Mouse (Mus musculus) C2C12 (cell line): ENCODE results near the gene Jade1. TPM values are rescaled to one million over a fixed set of nuclear protein-coding genes. Genes with fewer than 3 reads are reported as not detected.

Experiments used
- H3K27me3 ChIP-seq: one replicate; pipeline ENCODE4 v1.6.1; 2011; ENCODE audit not compliant: control insufficient read depth, insufficient read depth, insufficient read length
- H3K36me3 ChIP-seq: one replicate; pipeline ENCODE4 v1.6.1; 2011; ENCODE audit not compliant: control insufficient read depth, insufficient read depth
- H3K4me3 ChIP-seq: one replicate; pipeline ENCODE4 v1.5.1; 2011; ENCODE audit warnings: mild to moderate bottlenecking, control low read depth; ENCODE audit not compliant: poor library complexity, insufficient read depth, severe bottlenecking
- H3K79me2 ChIP-seq: one replicate; pipeline ENCODE4 v1.6.1; 2011; ENCODE audit not compliant: control insufficient read depth, insufficient read depth
- H3K79me3 ChIP-seq: one replicate; pipeline ENCODE4 v1.6.1; 2011; ENCODE audit warnings: low read depth, control low read depth
- H3ac ChIP-seq: one replicate; pipeline ENCODE3; 2011; ENCODE audit warnings: low read depth; ENCODE audit not compliant: control insufficient read depth, insufficient read length
- CEBPB ChIP-seq: IDR thresholded peaks from one replicate; pipeline ENCODE4 v1.6.1; 2011; ENCODE audit warnings: low read depth, mild to moderate bottlenecking, control low read depth, moderate library complexity
- CTCF ChIP-seq: IDR thresholded peaks from one replicate; pipeline ENCODE4 v1.5.1; 2011; ENCODE audit not compliant: control insufficient read depth, insufficient read depth, insufficient read length
- FOSL1 ChIP-seq: IDR thresholded peaks from one replicate; pipeline ENCODE4 v1.8.0; 2011; ENCODE audit warnings: mild to moderate bottlenecking, low read length; ENCODE audit not compliant: poor library complexity, insufficient read depth, severe bottlenecking
- MAX ChIP-seq: IDR thresholded peaks from one replicate; pipeline ENCODE4 v1.6.1; 2011; ENCODE audit warnings: mild to moderate bottlenecking, control low read depth
- MYOD1 ChIP-seq: IDR thresholded peaks from one replicate; pipeline ENCODE4 v1.6.1; 2011; ENCODE audit warnings: low read depth; ENCODE audit not compliant: control insufficient read depth, insufficient read length
- MYOG ChIP-seq: IDR thresholded peaks from one replicate; pipeline ENCODE4 v1.6.1; 2011; ENCODE audit not compliant: control insufficient read depth, insufficient read length; ENCODE audit errors: extremely low read depth
- USF1 ChIP-seq: IDR thresholded peaks from one replicate; pipeline ENCODE4 v1.6.1; 2011; ENCODE audit warnings: low read depth, mild to moderate bottlenecking, control low read depth, moderate library complexity
- long read RNA-seq, 2 experiments: library from polyadenylated mRNA; unstranded; transcript quantifications; one replicate each; pipeline ENCODE4 v2.0.0; 2019 to 2020
- polyA plus RNA-seq: library from polyadenylated mRNA; unstranded; fragments of >200 nt; fragmentation: generic; extraction: Trizol; gene quantifications from one replicate; pipeline ENCODE4 v1.2.1, GENCODE M21; 2012; ENCODE audit warnings: missing spikeins

Jade1 gene
- polyA plus RNA-seq, result 25.1 TPM
- long read RNA-seq, experiment 1, full-length matches to known transcripts, result 5 of 16 reads
- long read RNA-seq, experiment 1, partial matches to known transcripts, result 2 of 16 reads
- long read RNA-seq, experiment 1, other reads (novel, unspliced or antisense), result 9 of 16 reads
- long read RNA-seq, experiment 2, full-length matches to known transcripts, result 138 of 242 reads
- long read RNA-seq, experiment 2, partial matches to known transcripts, result 55 of 242 reads
- long read RNA-seq, experiment 2, other reads (novel, unspliced or antisense), result 49 of 242 reads

GRCm38 (mm10) chr3:41555491-41556381 is at the start of gene Jade1:
Gene Jade1 (plus strand): TSS chr3:41555731.
- H3K27me3 ChIP-seq, result no peaks in the 10 kb centered on the region
- TF ChIP-seq CTCF, result no peak
- TF ChIP-seq MAX, result no peak
- no peak for TF ChIP-seq USF1
- no peak for TF ChIP-seq MYOG
- no peak for TF ChIP-seq MYOD1
- TF ChIP-seq FOSL1, result no peak
- TF ChIP-seq CEBPB, result no peak
- no peak within 1 kb of the TSS for H3K4me3 ChIP-seq
- no peaks in the 10 kb centered on the region for H3K79me3 ChIP-seq
- no peak within 1 kb of the TSS for H3ac ChIP-seq
- H3K79me2 ChIP-seq, result no peaks in the 10 kb centered on the region
- no peaks in the 10 kb centered on the region for H3K36me3 ChIP-seq

GRCm38 (mm10) chr3:41509441-41509840 is 46.1 kb upstream of the Jade1 start:
- Histone ChIP-seq H3K4me3 (no peak overlapping the region), H3K36me3 (no peaks in the 10 kb centered on the region), H3K79me2 (no peaks in the 10 kb centered on the region), H3K27me3 (no peaks in the 10 kb centered on the region), H3K79me3 (no peaks in the 10 kb centered on the region), H3ac (no peak overlapping the region)
- TF ChIP-seq MYOG (no peak), FOSL1 (no peak), MYOD1 (no peak), CEBPB (no peak), CTCF (no peak), USF1 (no peak), MAX (no peak)

GRCm38 (mm10) chr3:41510191-41510590 is 45.3 kb upstream of the Jade1 start:
- no peaks in the 10 kb centered on the region for H3K36me3 ChIP-seq
- H3K79me3 ChIP-seq, result no peaks in the 10 kb centered on the region
- H3K4me3 ChIP-seq, result no peak overlapping the region
- no peaks in the 10 kb centered on the region for H3K27me3 ChIP-seq
- no peak overlapping the region for H3ac ChIP-seq
- no peak for TF ChIP-seq MYOG
- no peak for TF ChIP-seq FOSL1
- TF ChIP-seq MAX, result no peak
- no peak for TF ChIP-seq CTCF
- no peaks in the 10 kb centered on the region for H3K79me2 ChIP-seq

- Histone ChIP-seq H3ac (no peak overlapping the region), H3K36me3 (no peaks in the 10 kb centered on the region), H3K4me3 (no peak overlapping the region), H3K27me3 (no peaks in the 10 kb centered on the region), H3K79me3 (no peaks in the 10 kb centered on the region), H3K79me2 (no peaks in the 10 kb centered on the region)
- TF ChIP-seq CTCF, result no peak
Observed at GRCm38 (mm10) chr3:41510750-41511149, 44.8 kb upstream of the Jade1 start.

GRCm38 (mm10) chr3:41514003-41514402 is 41.5 kb upstream of the Jade1 start:
- H3K36me3 ChIP-seq, result no peaks in the 10 kb centered on the region
- H3K4me3 ChIP-seq, result no peak overlapping the region
- H3ac ChIP-seq, result no peak overlapping the region
- H3K79me3 ChIP-seq, result no peaks in the 10 kb centered on the region
- no peaks in the 10 kb centered on the region for H3K27me3 ChIP-seq
- TF ChIP-seq MAX (no peak), CEBPB (no peak), CTCF (no peak), MYOG (no peak), FOSL1 (no peak), USF1 (no peak), MYOD1 (no peak)
- no peaks in the 10 kb centered on the region for H3K79me2 ChIP-seq
